Mouse (Mus musculus): ENCODE measurements at regions not wholly inside any gene's neighbourhood (a gene's known extent, or its start where the extent isn't known, plus 50 kb on each side); places are given as distances from the start of the nearest gene placed in this dataset.

GRCm38 (mm10) chr10:117565529-117566086, 63.7 kb upstream of the Cpm start:
- no peak for TF ChIP-seq EP300 (IDR thresholded peaks at IDR 0.05; ENCODE audit: low read length)
- no peak for TF ChIP-seq POLR2A (IDR thresholded peaks at IDR 0.05; ENCODE audit: low read depth, low read length)
- no peak for TF ChIP-seq ETS1 (conservative IDR thresholded peaks at IDR 0.05; ENCODE audit: low read depth, low read length)
- TF ChIP-seq CTCF (conservative IDR thresholded peaks at IDR 0.05 in 1 of 2, IDR thresholded peaks at IDR 0.05 in 1 of 2; ENCODE audit: low read depth in 2 of 2, low read length in 2 of 2) = no peak
- TF ChIP-seq ZKSCAN1 (IDR thresholded peaks at IDR 0.05; ENCODE audit: borderline replicate concordance, low read depth, low read length) = no peak
- TF ChIP-seq ELF1 (IDR thresholded peaks at IDR 0.05; ENCODE audit: low read depth, low read length) = no peak
- no peak for TF ChIP-seq IRF4 (IDR thresholded peaks at IDR 0.05; ENCODE audit: low read depth, low read length)
- TF ChIP-seq SIN3A (IDR thresholded peaks at IDR 0.05; ENCODE audit: low read length) = no peak
- TF ChIP-seq MXI1 (IDR thresholded peaks at IDR 0.05; ENCODE audit: low read depth, low read length) = no peak
- TF ChIP-seq HCFC1 (IDR thresholded peaks at IDR 0.05; ENCODE audit: low read depth, low read length) = no peak
- no peak for TF ChIP-seq MAZ (IDR thresholded peaks at IDR 0.05; ENCODE audit: low read depth, low read length)

Data from CH12.LX (cell line).